In the genomic region with DNA sequence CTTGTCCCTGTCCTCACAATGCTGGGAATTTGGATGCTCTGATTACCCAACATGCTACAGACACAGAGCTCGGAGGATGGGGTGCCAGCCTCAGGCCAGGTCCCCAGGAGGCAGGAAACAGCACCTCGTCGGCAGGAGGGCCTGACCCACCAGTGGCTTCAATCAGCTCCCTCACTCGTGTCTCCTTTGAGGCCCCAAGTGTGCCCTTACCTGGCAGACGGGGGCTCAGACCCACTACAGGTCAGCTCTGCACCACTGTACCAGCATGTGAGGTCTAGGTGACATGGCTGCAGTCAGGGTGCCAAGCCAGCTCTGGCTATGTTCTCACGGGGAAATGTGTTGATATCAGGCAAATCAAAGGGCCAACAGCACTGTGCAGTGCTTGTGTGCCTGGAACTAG, we compare ENCODE assay signal across 22 mouse cellular contexts. TPM values are rescaled to one million over a fixed set of nuclear protein-coding genes. Genes with fewer than 3 reads are reported as not detected.
DNase-seq lines count a peak whose midpoint lies in the region; ATAC-seq and TF ChIP-seq lines count a peak whose summit lies in the region.
"Had no signal": no experiment of that assay in that cellular context is flagged by ENCODE, and none has a peak within 500 bp of the region (broad histone marks: within the 10 kb centered on the region; RNA-seq: fewer than 3 reads in every experiment).

No protein-coding gene starts in this region.

- no peak overlapping the region for H3K9ac ChIP-seq in liver, embryonic 13.5 days
- H3K9ac ChIP-seq in hindbrain, embryonic 12.5 days = no peak overlapping the region; the same call in 1 of the 2 replicates

- peaks cover 61% of the 10 kb centered on the region for H3K36me3 ChIP-seq in liver, embryonic 13.5 days
- peaks cover 10% of the 10 kb centered on the region for H3K36me3 ChIP-seq in myocyte (ENCODE audit: control insufficient read depth, insufficient read depth)
- H3K36me3 ChIP-seq in hindbrain, embryonic 12.5 days = peaks cover 64% of the 10 kb centered on the region

- peaks cover 35% of the 10 kb centered on the region for H3K4me1 ChIP-seq in liver, embryonic 13.5 days (replicated peaks)
- peaks cover 26% of the 10 kb centered on the region for H3K4me1 ChIP-seq in hindbrain, embryonic 12.5 days

- WGBS in liver, embryonic 13.5 days (ENCODE audit: insufficient replicate concordance) = 83% methylated on average over 6 of the region's 6 CpGs
- WGBS in hindbrain, embryonic 12.5 days = 81% methylated on average over 6 of the region's 6 CpGs

- peaks cover 10% of the 10 kb centered on the region for H3K27me3 ChIP-seq in liver, embryonic 13.5 days
- H3K27me3 ChIP-seq in myocyte (ENCODE audit: control insufficient read depth, insufficient read depth, insufficient read length) = no peaks in the 10 kb centered on the region
- H3K27me3 ChIP-seq in hindbrain, embryonic 12.5 days = no peaks in the 10 kb centered on the region
- H3K27me3 ChIP-seq: CH12.LX, Patski had no signal

- TF ChIP-seq POLR2A in myocyte (IDR thresholded peaks at IDR 0.05; ENCODE audit: insufficient read length, low read depth) = peak; percentile 23

- H3ac ChIP-seq in myocyte (ENCODE audit: control insufficient read depth, insufficient read length) = no peak overlapping the region

- intact Hi-C loops in heart, postnatal 25 days (cut with DNase I) = loop anchor here (2.0 to 5.0 kb wide), 2 partner anchors 159 to 330 kb away; partner anchors contain the start of gene Grm4

- H3K27ac ChIP-seq in liver, embryonic 13.5 days = 0 out of 2 replicates have a peak overlapping the region, but pooled peaks have one; percentile 18
- H3K27ac ChIP-seq in hindbrain, embryonic 12.5 days = no peak overlapping the region

- no peak overlapping the region for H3K4me3 ChIP-seq in liver, embryonic 13.5 days (replicated peaks)
- no peak overlapping the region for H3K4me3 ChIP-seq in myocyte
- no peak overlapping the region for H3K4me3 ChIP-seq in hindbrain, embryonic 12.5 days

- DNase-seq in cerebellum, adult 9-11 months = peak; percentile 28
- no peak for DNase-seq in cerebellum, adult 11-12 months
- DNase-seq in heart, adult 11 months = peak; percentile 91
- DNase-seq in heart, postnatal 25 days (ENCODE audit: low spot score) = no peak
- no peak for DNase-seq in liver, embryonic 13.5 days
- DNase-seq in liver = no peak
- DNase-seq: adrenal gland, adult 2 months; adrenal gland, adult 8-10 months; adrenal gland, postnatal 10 days; adrenal gland, postnatal 25 days; adrenal gland, postnatal 36 days; B cell, adult 2 months; cerebellum, adult 11 months; cerebellum, adult 18-20 months had no signal

- no peak overlapping the region for H3K4me2 ChIP-seq in liver, embryonic 13.5 days
- no peak overlapping the region for H3K4me2 ChIP-seq in myocyte (ENCODE audit: low read depth)
- no peak overlapping the region for H3K4me2 ChIP-seq in hindbrain, embryonic 12.5 days (replicated peaks)

- no peaks in the 10 kb centered on the region for H3K9me3 ChIP-seq in liver, embryonic 13.5 days (replicated peaks)
- no peaks in the 10 kb centered on the region for H3K9me3 ChIP-seq in hindbrain, embryonic 12.5 days (replicated peaks)
- H3K9me3 ChIP-seq: G1E had no signal

- no peak for ATAC-seq in liver, embryonic 13.5 days (ENCODE audit: low read depth)
- no peak for ATAC-seq in hindbrain, embryonic 12.5 days (ENCODE audit: low FRiP score)
- ATAC-seq: activated CD4-positive, CD25-positive, alpha-beta regulatory T cell, adult 4 months; CD4-positive, CD25-positive, alpha-beta regulatory T cell, adult 4 months; Patski had no signal

- no peaks in the 10 kb centered on the region for H3K79me2 ChIP-seq in myocyte (ENCODE audit: control insufficient read depth, insufficient read depth)

TF ChIP-seq in myocyte, 11 proteins besides CTCF, POLR2A, EP300 and RAD21:
- no peak for TF ChIP-seq REST (IDR thresholded peaks at IDR 0.05; ENCODE audit: insufficient read depth, insufficient read length)
- TF ChIP-seq MAX (IDR thresholded peaks at IDR 0.05; ENCODE audit: low read depth) = no peak
- no peak for TF ChIP-seq USF1 (IDR thresholded peaks at IDR 0.05; ENCODE audit: low read depth)
- TF ChIP-seq CEBPB (IDR thresholded peaks at IDR 0.05; ENCODE audit: insufficient read depth, poor library complexity, severe bottlenecking) = no peak
- TF ChIP-seq MYOG (IDR thresholded peaks at IDR 0.05; ENCODE audit: control insufficient read depth in 1 of 3, insufficient read depth in 1 of 3, insufficient read length in 2 of 3, low read depth in 2 of 3) = no peak
- TF ChIP-seq TCF12 (IDR thresholded peaks at IDR 0.05; ENCODE audit: insufficient read depth, poor library complexity, severe bottlenecking) = no peak
- no peak for TF ChIP-seq MYOD1 (IDR thresholded peaks at IDR 0.05; ENCODE audit: control insufficient read depth in 1 of 3, insufficient read length in 2 of 3, low read depth in 2 of 3)
- no peak for TF ChIP-seq SRF (IDR thresholded peaks at IDR 0.05; ENCODE audit: control insufficient read depth, insufficient read length, low read depth)
- no peak for TF ChIP-seq POLR2AphosphoS2 (IDR thresholded peaks at IDR 0.05; ENCODE audit: insufficient read length, low read depth)
- no peak for TF ChIP-seq TCF3 (IDR thresholded peaks at IDR 0.05; ENCODE audit: insufficient read length, low read depth)
- no peak for TF ChIP-seq E2F4 (IDR thresholded peaks at IDR 0.05; ENCODE audit: insufficient read depth)
TF ChIP-seq in myocyte: peak in this region for 0.

RNA-seq across cellular contexts. Expression of gene Lemd2, which starts 13.1 kb away (rescaled TPM):
- 10 to 100 TPM; 28.8 to 29.4 TPM for total RNA-seq in heart, postnatal 25 days (2021)
- 3.0 and 4.6 TPM in 2 replicates for polyA plus RNA-seq in liver, embryonic 13.5 days (2015; fragmentation: Nextera tagmentation; extraction: Ambion mirVana)
- polyA plus RNA-seq in myocyte (2012; fragmentation: generic; extraction: Trizol) = 72.1 TPM
- polyA plus RNA-seq in hindbrain, embryonic 12.5 days (2016; fragmentation: Nextera tagmentation; extraction: Ambion mirVana) = 32.9 and 38.2 TPM in 2 replicates

RNA-seq across cellular contexts. Expression of gene Ip6k3, which starts 23.6 kb away (rescaled TPM):
- total RNA-seq in heart, postnatal 25 days (2021) = 1 to 10 TPM; 8.6 to 9.4 TPM
- polyA plus RNA-seq in liver, embryonic 13.5 days (2015; fragmentation: Nextera tagmentation; extraction: Ambion mirVana) = 0.06 TPM in 1 of 2 replicates, not detected in the other
- 29.7 TPM for polyA plus RNA-seq in myocyte (2012; fragmentation: generic; extraction: Trizol)
- 0.40 and 0.54 TPM in 2 replicates for polyA plus RNA-seq in hindbrain, embryonic 12.5 days (2016; fragmentation: Nextera tagmentation; extraction: Ambion mirVana)
- total RNA-seq: MEL had no signal
- polyA plus RNA-seq: activated CD4-positive, CD25-positive, alpha-beta regulatory T cell, adult 4 months; CD4-positive, CD25-positive, alpha-beta regulatory T cell, adult 4 months; G1E had no signal

RNA-seq across cellular contexts. Expression of gene Uqcc2, which starts 57.5 kb away (rescaled TPM):
- 100 to 1,000 TPM; 323 to 335 TPM for total RNA-seq in heart, postnatal 25 days (2021)
- polyA plus RNA-seq in liver, embryonic 13.5 days (2015; fragmentation: Nextera tagmentation; extraction: Ambion mirVana) = 211 and 216 TPM in 2 replicates
- 740 TPM for polyA plus RNA-seq in myocyte (2012; fragmentation: generic; extraction: Trizol)
- polyA plus RNA-seq in hindbrain, embryonic 12.5 days (2016; fragmentation: Nextera tagmentation; extraction: Ambion mirVana) = 263 and 312 TPM in 2 replicates

Comparison
In these comparisons a context has a peak if more than half of its experiments do, and no peak if none do; other contexts are left out.
1. DNase-seq: peak in cerebellum, adult 9-11 months (single experiment) and heart, adult 11 months (single experiment); none in cerebellum, adult 11-12 months (single experiment), heart, postnatal 25 days (single experiment), liver, embryonic 13.5 days (single experiment) and liver (single experiment).
2. RNA of gene Ip6k3, which starts 23.6 kb away (polyA plus RNA-seq): 29.7 TPM in myocyte (single experiment); 0.40 to 0.54 TPM in hindbrain, embryonic 12.5 days and 0.06 TPM in liver, embryonic 13.5 days; every median in the first group is over 10 times any median in the second.